Comparison of ENCODE assay signal across 1 mouse cellular context in genomic region chrX:140956272-140956940, GRCm38 (mm10).
TF ChIP-seq lines count a peak whose summit lies in the region.

TSS of gene Psmd10 (minus strand) at chrX:140956728.
TSS of gene Atg4a (plus strand) at chrX:140956907.

TF ChIP-seq in MEL, 35 proteins besides CTCF, POLR2A, EP300 and RAD21 (continued from another document):
- TF ChIP-seq ZKSCAN1 (IDR thresholded peaks at IDR 0.05; ENCODE audit: low read depth, low read length): no peak
- TF ChIP-seq ZC3H11A (IDR thresholded peaks at IDR 0.05; ENCODE audit: low read depth, low read length): no peak
- TF ChIP-seq SMC3 (IDR thresholded peaks at IDR 0.05; ENCODE audit: low read depth, low read length): no peak
- TF ChIP-seq USF2 (IDR thresholded peaks at IDR 0.05; ENCODE audit: borderline replicate concordance in 1 of 2, insufficient read depth in 1 of 2, low read depth in 1 of 2, low read length in 2 of 2): no peak
- no peak for TF ChIP-seq ZNF384 (IDR thresholded peaks at IDR 0.05; ENCODE audit: low read depth, low read length)
- TF ChIP-seq UBTF (IDR thresholded peaks at IDR 0.05; ENCODE audit: borderline replicate concordance, insufficient read depth, low read depth, low read length): no peak
- TF ChIP-seq CHD1 (IDR thresholded peaks at IDR 0.05; ENCODE audit: low read depth, low read length): no peak
- TF ChIP-seq MYC (IDR thresholded peaks at IDR 0.05; ENCODE audit: low read depth, low read length): peak; percentile 31; the same call in 1 of the 2 replicates
- TF ChIP-seq CHD2 (IDR thresholded peaks at IDR 0.05; ENCODE audit: low read length): peak; percentile 63
- TF ChIP-seq KAT2A (conservative IDR thresholded peaks at IDR 0.05; ENCODE audit: low read depth, low read length): peak; percentile 97
- TF ChIP-seq BHLHE40 (IDR thresholded peaks at IDR 0.05; ENCODE audit: borderline replicate concordance, low read depth, low read length): no peak
- peak; percentile 63; the same call in 1 of the 2 replicates for TF ChIP-seq POLR2AphosphoS2 (IDR thresholded peaks at IDR 0.05; ENCODE audit: low read length)
- peak; percentile 65 for TF ChIP-seq MXI1 (IDR thresholded peaks at IDR 0.05; ENCODE audit: low read depth, low read length)
